Mouse (Mus musculus) liver, embryonic 14.5 days (tissue): Measurements from ENCODE around the gene N4bp1. TPM values are rescaled to one million over a fixed set of nuclear protein-coding genes. Genes with fewer than 3 reads are reported as not detected.

Experiments used
- ATAC-seq: fragments of 200-750 bp; cut with Nextera tagmentation; 2 replicates; pipeline ENCODE4 v1.8.0; 2017; ENCODE audit warnings: moderate number of reproducible peaks, mild to moderate bottlenecking, moderate library complexity; ENCODE audit not compliant: insufficient read depth
- DNase-seq, 3 experiments: peaks; one replicate each; pipeline ENCODE4 v3.0.0-alpha.2; 2012 to 2013; ENCODE audit warnings: low read depth in 3 of 3, low spot score in 3 of 3
- H3K27ac ChIP-seq: fragments of 300-500 bp; sonication (generic); 2 replicates; pipeline ENCODE4 v1.5.1; 2014; ENCODE audit warnings: moderate library complexity, mild to moderate bottlenecking, control low read depth, inconsistent platforms
- H3K27me3 ChIP-seq: fragments of 300-500 bp; sonication (generic); 2 replicates; pipeline ENCODE4 v1.6.1; 2014; ENCODE audit warnings: mild to moderate bottlenecking, low read length, moderate library complexity; ENCODE audit not compliant: control insufficient read depth, insufficient read depth
- H3K36me3 ChIP-seq: fragments of 300-500 bp; sonication (generic); replicated peaks from 2 replicates; pipeline ENCODE4 v1.6.1; 2014; ENCODE audit warnings: low read depth; ENCODE audit not compliant: control insufficient read depth, insufficient read depth
- H3K4me1 ChIP-seq, 2 experiments: fragments of 200-500 bp in 1 of 2; fragments of 300-500 bp in 1 of 2; sonication (generic) in 1 of 2; replicated peaks; 2 replicates each; pipeline ENCODE4 v1.6.1; 2012 to 2014; ENCODE audit warnings: antibody characterized with exemption in 1 of 2, inconsistent platforms in 1 of 2, low read length in 1 of 2; ENCODE audit not compliant: control insufficient read depth in 2 of 2, insufficient read depth in 2 of 2
- H3K4me2 ChIP-seq: fragments of 300-500 bp; sonication (generic); 2 replicates; pipeline ENCODE4 v1.6.1; 2014; ENCODE audit warnings: low read depth, mild to moderate bottlenecking, control low read depth, moderate library complexity
- H3K4me3 ChIP-seq, 2 experiments: fragments of 200-500 bp in 1 of 2; fragments of 300-500 bp in 1 of 2; sonication (generic) in 1 of 2; 2 replicates each; pipeline ENCODE4 v1.5.1; 2012 to 2014; ENCODE audit warnings: low read depth in 2 of 2, low read length in 2 of 2, mild to moderate bottlenecking in 2 of 2, control low read depth in 1 of 2, inconsistent platforms in 1 of 2, moderate library complexity in 1 of 2; ENCODE audit not compliant: insufficient read depth in 1 of 2
- H3K9ac ChIP-seq: fragments of 300-500 bp; sonication (generic); replicated peaks from 2 replicates; pipeline ENCODE4 v1.6.1; 2014; ENCODE audit warnings: mild to moderate bottlenecking, control low read depth, moderate library complexity
- H3K9me3 ChIP-seq: fragments of 300-500 bp; sonication (generic); 2 replicates; pipeline ENCODE4 v1.6.1; 2016; ENCODE audit warnings: low read length, mixed read lengths; ENCODE audit not compliant: control insufficient read depth
- CTCF ChIP-seq: IDR thresholded peaks from 2 replicates; pipeline ENCODE4 v1.5.1; 2016; ENCODE audit warnings: antibody characterized with exemption, low read depth, control low read depth
- EP300 ChIP-seq: IDR thresholded peaks from 2 replicates; pipeline ENCODE4 v1.6.1; 2016; ENCODE audit warnings: antibody characterized with exemption, low read depth
- WGBS: fragments of 180-500 bp; shearing (Covaris S2); extraction: QIAGEN DNeasy Blood & Tissue Kit; methylation state at CpG from one replicate; pipeline ENCODE4 v1.1.7; 2014; ENCODE audit not compliant: insufficient replicate concordance; 5-methylcytosine and 5-hydroxymethylcytosine counted together
- polyA plus RNA-seq, 2 experiments: library from polyadenylated mRNA; depleted of rRNA in 1 of 2; stranded (reverse) in 1 of 2; unstranded in 1 of 2; fragments of >200 nt; fragmentation: Nextera tagmentation in 1 of 2; extraction: Ambion mirVana in 1 of 2; gene quantifications; 2 replicates each; pipeline versions ENCODE4 v1.2.1 to v1.2.3; 2012 to 2014

The N4bp1 gene
- polyA plus RNA-seq, 2 experiments: 2.1 to 3.1 TPM

DNA sequence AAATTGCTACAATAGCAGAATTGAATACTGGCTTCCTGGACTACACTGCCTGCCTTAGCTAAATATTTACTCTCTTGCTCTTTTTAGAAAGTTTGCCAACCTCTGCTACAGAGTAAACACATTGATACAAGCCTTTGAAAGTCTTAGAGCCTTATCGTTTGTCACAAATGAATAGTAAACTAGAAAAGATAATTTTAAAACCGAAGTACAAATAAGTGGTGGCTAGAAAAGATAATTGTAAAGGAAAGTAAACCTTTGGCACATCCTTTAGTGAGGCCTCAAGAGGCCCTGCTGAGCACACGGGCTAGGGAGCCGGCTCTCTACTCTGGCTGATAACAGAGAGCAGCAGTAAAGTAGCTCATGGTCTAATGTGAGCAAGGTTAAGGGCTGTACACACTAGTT lies 126.0 kb downstream of the N4bp1 start:
- Histone ChIP-seq H3K4me3 (no peak overlapping the region), H3K27ac (peak overlapping the region; percentile 53), H3K27me3 (no peaks in the 10 kb centered on the region; the same call in none of the 2 replicates), H3K9ac (no peak overlapping the region), H3K36me3 (no peaks in the 10 kb centered on the region), H3K9me3 (no peaks in the 10 kb centered on the region), H3K4me2 (no peak overlapping the region), H3K4me1 (peaks cover 13 to 18% of the 10 kb centered on the region in 2 experiments)
- no peak for TF ChIP-seq CTCF
- TF ChIP-seq EP300: peak; percentile 45
- WGBS: 6% methylated on average over 4 of the region's 4 CpGs
- ATAC-seq (peak; percentile 90), DNase-seq (peak in 2 of 3 experiments; percentile 16 to 34)

DNA sequence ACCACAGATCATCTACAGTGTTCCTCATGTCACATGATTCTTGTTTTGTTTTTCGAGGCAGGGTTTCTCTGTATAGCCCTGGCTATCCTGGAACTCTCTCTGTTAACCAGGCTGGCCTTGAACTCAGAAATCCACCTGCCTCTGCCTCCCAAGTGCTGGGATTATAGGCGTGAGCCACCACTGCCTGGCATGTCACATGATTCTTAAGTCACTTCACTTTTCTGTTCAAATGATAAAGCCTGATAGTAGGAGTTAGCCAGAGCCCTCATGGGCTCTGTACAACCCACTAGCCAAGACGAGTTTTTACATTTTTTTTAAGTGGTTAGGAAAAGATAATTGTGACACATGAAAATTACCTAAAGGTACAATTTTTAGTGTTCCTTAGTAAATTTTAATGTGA lies 126.4 kb downstream of the N4bp1 start:
- Histone ChIP-seq H3K4me3 (no peak overlapping the region), H3K4me2 (no peak overlapping the region), H3K4me1 (peaks cover 13 to 18% of the 10 kb centered on the region in 2 experiments), H3K9ac (no peak overlapping the region), H3K9me3 (no peaks in the 10 kb centered on the region), H3K36me3 (no peaks in the 10 kb centered on the region), H3K27ac (peak overlapping the region; percentile 53), H3K27me3 (no peaks in the 10 kb centered on the region; the same call in none of the 2 replicates)
- no peak for DNase-seq
- TF ChIP-seq EP300 (no peak), CTCF (no peak)
- peak; percentile 76 for ATAC-seq
- 29% methylated on average over 3 of the region's 3 CpGs for WGBS

Other genes starting within 250 kb of the N4bp1 start
- gene Gm10638, start 139.6 kb downstream of the N4bp1 start, polyA plus RNA-seq (2012; rRNA removed): 0.27 and 0.33 TPM in 2 replicates
- 1.1 and 1.5 TPM in 2 replicates for gene Gm10638, start 139.6 kb downstream of the N4bp1 start, polyA plus RNA-seq (2014; fragmentation: Nextera tagmentation; extraction: Ambion mirVana)
- gene Siah1a, start 139.3 kb downstream of the N4bp1 start, polyA plus RNA-seq (2012; rRNA removed): 8.7 and 9.5 TPM in 2 replicates
- gene Siah1a, start 139.3 kb downstream of the N4bp1 start, polyA plus RNA-seq (2014; fragmentation: Nextera tagmentation; extraction: Ambion mirVana): 14.0 and 16.0 TPM in 2 replicates